Mouse (Mus musculus) neural tube, embryonic 11.5 days (tissue): ENCODE data around the gene Kcnh4. TPM values are rescaled to one million over a fixed set of nuclear protein-coding genes. Genes with fewer than 3 reads are reported as not detected.

Source experiments
- ATAC-seq: fragments of 200-750 bp; cut with Nextera tagmentation; 2 replicates; pipeline ENCODE4 v1.8.0; 2017; ENCODE audit warnings: moderate number of reproducible peaks, mild to moderate bottlenecking, moderate TSS enrichment, moderate library complexity; ENCODE audit not compliant: insufficient read depth, low FRiP score, low TSS enrichment
- DNase-seq: peaks from one replicate; pipeline ENCODE4 v3.0.0-alpha.2; 2015; ENCODE audit warnings: low spot score
- H3K27ac ChIP-seq: fragments of 300-500 bp; sonication (generic); 2 replicates; pipeline ENCODE4 v1.5.1; 2014; ENCODE audit warnings: low read depth, mild to moderate bottlenecking, low read length
- H3K27me3 ChIP-seq: fragments of 300-500 bp; sonication (generic); 2 replicates; pipeline ENCODE4 v1.6.1; 2014; ENCODE audit warnings: mild to moderate bottlenecking, low read length, mixed read lengths; ENCODE audit not compliant: control insufficient read depth, insufficient read depth
- H3K36me3 ChIP-seq: fragments of 300-500 bp; sonication (generic); 2 replicates; pipeline ENCODE4 v1.6.1; 2014; ENCODE audit warnings: mild to moderate bottlenecking, low read length, moderate library complexity, mixed read lengths; ENCODE audit not compliant: control insufficient read depth, insufficient read depth
- H3K4me1 ChIP-seq: fragments of 300-500 bp; sonication (generic); 2 replicates; pipeline ENCODE4 v1.6.1; 2014; ENCODE audit warnings: low read length, mixed read lengths; ENCODE audit not compliant: control insufficient read depth, insufficient read depth
- H3K4me2 ChIP-seq: fragments of 300-500 bp; sonication (generic); 2 replicates; pipeline ENCODE4 v1.6.1; 2014; ENCODE audit warnings: low read depth, mild to moderate bottlenecking, moderate library complexity
- H3K4me3 ChIP-seq: fragments of 300-500 bp; sonication (generic); 2 replicates; pipeline ENCODE4 v1.5.1; 2014; ENCODE audit warnings: low read depth, low read length
- H3K9ac ChIP-seq: fragments of 300-500 bp; sonication (generic); 2 replicates; pipeline ENCODE4 v1.6.1; 2014; ENCODE audit warnings: mild to moderate bottlenecking, low read length
- H3K9me3 ChIP-seq: fragments of 300-500 bp; sonication (generic); 2 replicates; pipeline ENCODE4 v1.6.1; 2016; ENCODE audit warnings: low read length; ENCODE audit not compliant: control insufficient read depth
- WGBS: fragments of 180-500 bp; shearing (Covaris S2); extraction: QIAGEN DNeasy Blood & Tissue Kit; methylation state at CpG from one replicate; pipeline ENCODE4 v1.1.7; 2014; 5-methylcytosine and 5-hydroxymethylcytosine counted together
- polyA plus RNA-seq: library from polyadenylated mRNA; unstranded; fragments of >200 nt; fragmentation: Nextera tagmentation; extraction: Ambion mirVana; gene quantifications from 2 replicates; pipeline ENCODE4 v1.2.1, GENCODE M21; 2014

Gene Kcnh4
- polyA plus RNA-seq = 2.2 and 2.4 TPM in 2 replicates

DNA sequence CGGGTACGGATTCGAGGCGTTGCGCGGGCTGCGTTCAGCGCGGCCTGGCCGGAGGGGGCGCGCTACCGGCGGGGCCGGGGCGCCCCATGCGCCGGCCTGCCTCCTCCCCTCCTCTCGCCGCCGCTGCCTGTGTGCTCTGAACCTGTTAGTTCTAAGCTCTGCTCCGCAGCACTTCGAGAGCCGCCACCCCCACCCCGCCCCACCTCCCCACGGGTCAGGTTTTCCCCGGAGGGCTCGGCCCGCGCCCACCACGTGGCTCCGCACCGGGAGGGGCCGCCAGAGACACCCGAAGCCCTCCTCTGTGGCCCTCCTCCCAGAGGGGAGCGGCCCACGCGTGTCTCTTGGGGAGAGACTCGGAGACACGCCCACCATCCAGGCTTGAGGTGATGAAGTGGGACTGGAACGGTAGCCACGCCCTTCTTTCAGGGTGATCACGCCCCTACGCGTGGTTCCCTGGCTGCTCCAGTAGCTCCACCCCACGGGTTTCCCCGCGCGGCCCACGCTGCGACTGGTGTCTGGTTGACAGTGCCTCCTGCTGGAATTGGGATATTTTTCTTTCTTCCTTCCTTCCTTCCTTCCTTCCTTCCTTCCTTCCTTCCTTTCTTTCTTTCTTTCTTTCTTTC is at the start of gene Kcnh4:
TSS of gene Kcnh4 (minus strand) at position 332 of the 623 bp plus-strand sequence.
- 2% methylated on average over 44 of the region's 51 CpGs for WGBS
- H3K4me2 ChIP-seq = peak within 1 kb of the TSS; percentile 62
- peak within 1 kb of the TSS; percentile 52 for H3K9ac ChIP-seq
- H3K27ac ChIP-seq = no peak within 1 kb of the TSS
- H3K4me1 ChIP-seq = 0 out of 2 replicates have a peak, but pooled peaks cover 4% of the 10 kb centered on the region
- peak; percentile 50 for DNase-seq
- peaks cover 16% of the 10 kb centered on the region for H3K27me3 ChIP-seq
- ATAC-seq = no peak
- peak within 1 kb of the TSS; percentile 38 for H3K4me3 ChIP-seq
- H3K36me3 ChIP-seq = no peaks in the 10 kb centered on the region
- no peaks in the 10 kb centered on the region for H3K9me3 ChIP-seq

GRCm38 (mm10) chr11:100806380-100807305 is 46.9 kb upstream of the Kcnh4 start:
- 78% methylated on average over 20 of the region's 20 CpGs for WGBS
- H3K4me1 ChIP-seq = no peaks in the 10 kb centered on the region

GRCm38 (mm10) chr11:100805535-100805934 is 45.8 kb upstream of the Kcnh4 start:
- no peaks in the 10 kb centered on the region for H3K27me3 ChIP-seq
- H3K4me1 ChIP-seq = no peaks in the 10 kb centered on the region
- DNase-seq = no peak
- ATAC-seq = no peak
- H3K9ac ChIP-seq = no peak overlapping the region
- 83% methylated on average over 7 of the region's 7 CpGs for WGBS
- no peak overlapping the region for H3K27ac ChIP-seq
- no peak overlapping the region for H3K4me3 ChIP-seq
- no peak overlapping the region for H3K4me2 ChIP-seq
- no peaks in the 10 kb centered on the region for H3K36me3 ChIP-seq
- no peaks in the 10 kb centered on the region for H3K9me3 ChIP-seq

More at GRCm38 (mm10) chr11:100806380-100807305, 46.9 kb upstream of the Kcnh4 start:
- Histone ChIP-seq H3K9me3 (no peaks in the 10 kb centered on the region), H3K4me2 (no peak overlapping the region), H3K9ac (no peak overlapping the region), H3K27me3 (no peaks in the 10 kb centered on the region), H3K36me3 (no peaks in the 10 kb centered on the region), H3K4me3 (no peak overlapping the region), H3K27ac (no peak overlapping the region)
- ATAC-seq = no peak
- no peak for DNase-seq

GRCm38 (mm10) chr11:100804409-100804808 is 44.7 kb upstream of the Kcnh4 start:
- Histone ChIP-seq H3K4me2 (no peak overlapping the region), H3K27ac (no peak overlapping the region), H3K27me3 (no peaks in the 10 kb centered on the region), H3K9ac (no peak overlapping the region), H3K4me3 (no peak overlapping the region), H3K4me1 (0 out of 2 replicates have a peak, but pooled peaks cover 1% of the 10 kb centered on the region), H3K36me3 (no peaks in the 10 kb centered on the region), H3K9me3 (no peaks in the 10 kb centered on the region)
- ATAC-seq = no peak
- WGBS = 95% methylated on average over 10 of the region's 10 CpGs
- DNase-seq = no peak

DNA sequence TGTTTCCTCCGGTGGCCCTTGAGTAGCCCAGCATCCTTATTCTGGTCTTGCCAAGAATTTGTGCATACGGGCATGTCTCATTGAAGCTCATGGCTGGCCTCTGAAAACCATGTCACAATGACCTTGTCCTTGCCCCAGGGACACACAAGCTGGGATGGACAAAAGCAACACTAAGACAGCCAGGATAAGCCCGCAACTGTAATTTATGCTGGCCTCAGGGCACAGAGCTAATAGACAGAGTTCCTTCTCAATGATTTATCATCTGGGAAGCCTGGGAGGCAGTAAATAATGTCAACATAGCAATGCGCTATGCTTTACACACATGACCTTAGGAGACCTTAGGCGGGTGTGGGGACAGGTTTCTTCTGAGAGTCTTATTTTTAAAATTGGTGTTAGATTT is 39.7 kb upstream of the Kcnh4 start:
- Histone ChIP-seq H3K36me3 (peaks cover 4% of the 10 kb centered on the region; the same call in 1 of the 2 replicates), H3K27ac (0 out of 2 replicates have a peak overlapping the region, but pooled peaks have one; percentile 20), H3K4me2 (no peak overlapping the region), H3K9me3 (no peaks in the 10 kb centered on the region), H3K9ac (no peak overlapping the region), H3K4me3 (no peak overlapping the region), H3K4me1 (0 out of 2 replicates have a peak, but pooled peaks cover 4% of the 10 kb centered on the region), H3K27me3 (no peaks in the 10 kb centered on the region)
- ATAC-seq (no peak), DNase-seq (peak; percentile 44)
- WGBS = 51% methylated on average over 5 of the region's 5 CpGs

DNA sequence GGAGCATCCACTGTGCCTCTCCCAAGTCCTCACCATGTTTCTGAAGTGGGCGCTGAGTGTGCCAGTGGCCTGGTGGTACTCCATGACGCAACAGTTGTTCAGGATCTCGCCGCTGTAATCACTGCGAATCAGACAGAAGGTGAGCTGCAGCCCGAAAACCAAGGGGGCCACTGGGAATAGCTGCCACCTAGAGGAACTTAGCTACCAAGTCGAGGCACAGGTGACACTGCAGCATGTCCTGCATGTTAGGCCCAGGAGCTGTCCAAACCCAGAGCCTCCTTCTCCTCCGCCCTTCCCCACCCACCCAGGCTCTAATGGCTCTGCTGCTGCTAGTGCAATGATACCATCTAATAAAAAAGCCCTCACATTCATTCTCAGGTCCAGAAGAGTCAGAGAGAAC is 36.8 kb upstream of the Kcnh4 start:
- Histone ChIP-seq H3K27me3 (no peaks in the 10 kb centered on the region), H3K4me2 (no peak overlapping the region), H3K27ac (no peak overlapping the region), H3K9ac (no peak overlapping the region), H3K4me1 (0 out of 2 replicates have a peak, but pooled peaks cover 4% of the 10 kb centered on the region), H3K4me3 (no peak overlapping the region), H3K9me3 (no peaks in the 10 kb centered on the region), H3K36me3 (peaks cover 4% of the 10 kb centered on the region; the same call in 1 of the 2 replicates)
- no peak for ATAC-seq
- no peak for DNase-seq
- 65% methylated on average over 8 of the region's 8 CpGs for WGBS

DNA sequence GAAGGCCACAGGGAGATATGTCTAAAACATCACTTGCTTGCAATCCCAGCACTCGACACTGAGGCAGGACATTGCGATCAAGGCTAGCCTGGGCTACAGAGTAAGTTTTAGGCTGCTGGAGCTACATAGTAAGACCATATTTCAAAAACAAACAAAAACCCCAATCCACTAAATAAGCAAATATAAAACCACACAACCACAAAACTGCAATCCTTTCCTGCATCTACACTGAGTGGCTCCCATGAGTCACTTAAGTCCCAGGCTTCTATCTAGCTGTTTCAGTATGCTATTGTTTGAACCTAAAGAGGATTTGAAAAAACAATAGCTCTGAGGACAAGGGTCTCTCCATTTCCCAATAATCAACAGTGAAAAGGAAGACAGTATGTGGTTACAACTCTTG is 35.6 kb upstream of the Kcnh4 start:
- no peak overlapping the region for H3K9ac ChIP-seq
- H3K4me3 ChIP-seq = no peak overlapping the region
- ATAC-seq = no peak
- no peaks in the 10 kb centered on the region for H3K27me3 ChIP-seq
- H3K9me3 ChIP-seq = no peaks in the 10 kb centered on the region
- H3K4me2 ChIP-seq = no peak overlapping the region
- 96% methylated on average over 2 of the region's 2 CpGs for WGBS
- 0 out of 2 replicates have a peak, but pooled peaks cover 4% of the 10 kb centered on the region for H3K4me1 ChIP-seq
- peaks cover 4% of the 10 kb centered on the region; the same call in 1 of the 2 replicates for H3K36me3 ChIP-seq
- H3K27ac ChIP-seq = no peak overlapping the region
- DNase-seq = no peak

GRCm38 (mm10) chr11:100791457-100792049 is 31.8 kb upstream of the Kcnh4 start:
- H3K4me1 ChIP-seq = no peaks in the 10 kb centered on the region
- no peak overlapping the region for H3K4me3 ChIP-seq
- no peak overlapping the region for H3K27ac ChIP-seq
- DNase-seq = no peak
- peaks cover 2% of the 10 kb centered on the region; the same call in 1 of the 2 replicates for H3K36me3 ChIP-seq
- H3K4me2 ChIP-seq = no peak overlapping the region
- WGBS = 87% methylated on average over 2 of the region's 2 CpGs
- ATAC-seq = no peak
- H3K27me3 ChIP-seq = no peaks in the 10 kb centered on the region
- no peaks in the 10 kb centered on the region for H3K9me3 ChIP-seq
- H3K9ac ChIP-seq = no peak overlapping the region
